Mouse (Mus musculus) bone marrow, adult 2 months (tissue): ENCODE measurements at regions not wholly inside any gene's neighbourhood (a gene's known extent, or its start where the extent isn't known, plus 50 kb on each side); places are given as distances from the start of the nearest gene placed in this dataset.

ENCODE experiments used
- CTCF ChIP-seq: fragments of 200-500 bp; IDR thresholded peaks from 2 replicates; pipeline ENCODE4 v1.5.1; 2011; ENCODE audit warnings: low read length, control low read depth; ENCODE audit not compliant: control insufficient read depth, insufficient read depth
- POLR2A ChIP-seq: fragments of 200-500 bp; IDR thresholded peaks from 2 replicates; pipeline ENCODE4 v1.6.1; 2011; ENCODE audit warnings: low read depth, mild to moderate bottlenecking, control low read depth, low read length, borderline replicate concordance; ENCODE audit not compliant: control insufficient read depth

DNA sequence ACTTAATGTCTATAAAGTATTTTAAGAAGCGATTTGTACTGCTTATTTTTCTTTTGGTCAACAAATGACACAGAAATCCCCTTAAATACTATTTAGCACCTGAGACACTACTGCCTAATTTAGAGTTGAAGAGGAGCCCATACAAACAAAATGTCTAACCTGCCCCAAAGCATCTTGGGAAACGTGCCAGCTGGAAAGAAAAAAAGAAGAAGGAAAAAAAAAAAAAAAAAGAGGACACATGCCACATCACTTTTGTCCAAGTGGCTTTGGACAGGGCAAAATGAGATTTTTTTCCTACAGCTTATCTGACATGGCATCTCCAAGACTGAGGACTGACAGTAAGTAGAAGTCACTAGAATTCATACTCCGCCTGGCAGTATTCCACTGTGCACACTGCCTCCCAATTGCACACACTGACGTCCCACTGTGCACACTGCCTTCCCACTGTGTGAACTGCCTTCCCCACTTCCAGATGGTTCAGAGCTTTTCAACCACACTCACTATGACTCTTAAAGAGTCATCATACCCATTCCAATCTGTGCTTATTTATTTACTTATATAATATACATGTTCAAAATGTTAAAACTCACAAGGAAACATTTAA lies 135.3 kb upstream of the Slc44a1 start:
- TF ChIP-seq CTCF (no peak), POLR2A (no peak)
